Comparison of ENCODE assay signal across 8 mouse cellular contexts in the genomic region with DNA sequence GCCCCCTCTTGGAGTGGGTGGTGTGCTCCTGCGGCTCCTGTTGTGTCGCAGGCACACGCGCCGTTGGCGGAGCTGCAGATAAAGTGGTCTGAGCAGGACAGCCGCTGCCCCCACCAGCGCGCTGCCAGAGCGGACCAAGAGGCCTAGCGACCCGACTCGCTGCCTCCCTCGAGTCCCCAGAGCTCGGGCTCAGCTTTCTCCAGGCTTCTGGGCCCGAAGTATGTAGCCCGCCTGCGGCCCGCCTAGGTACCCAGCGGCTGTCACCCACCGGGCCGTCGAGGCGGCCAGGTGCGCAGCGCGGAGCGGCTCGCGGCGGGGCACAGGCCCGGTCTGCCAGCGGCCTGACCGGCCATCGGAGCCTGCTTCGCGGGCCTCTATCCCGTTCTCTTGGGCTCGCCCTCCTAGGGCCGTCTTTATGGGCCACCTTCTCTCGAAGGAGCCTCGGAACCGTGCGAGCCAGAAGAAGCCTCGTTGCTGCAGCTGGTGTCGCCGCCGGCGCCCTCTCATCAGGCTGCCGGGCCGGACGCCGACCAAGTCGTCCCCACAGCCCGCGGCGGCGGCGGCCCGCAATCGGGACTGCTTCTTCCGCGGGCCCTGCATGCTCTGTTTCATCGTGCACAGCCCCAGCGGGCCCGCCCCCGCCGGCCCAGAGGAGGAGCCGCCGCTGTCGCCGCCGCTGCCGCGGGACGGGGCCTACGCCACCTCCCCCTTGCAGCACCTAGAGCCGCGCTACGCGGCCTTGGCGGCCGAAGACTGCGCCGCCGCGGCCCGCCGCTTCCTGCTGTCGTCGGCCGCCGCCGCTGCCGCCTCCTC. TPM values are rescaled to one million over a fixed set of nuclear protein-coding genes. Genes with fewer than 3 reads are reported as not detected.
A peak's percentile ranks its signal among the peaks of the same experiment; 100 is the strongest.
DNase-seq lines count a peak whose midpoint lies in the region; ATAC-seq lines count a peak whose summit lies in the region.

A gene (plus strand): TSS at position 40 of the 813 bp plus-strand sequence.

- H3K4me1 ChIP-seq in megakaryocyte, embryonic 14.5 days: peaks cover 7% of the 10 kb centered on the region

- ATAC-seq in inflammation-experienced regulatory T-cells, adult 6 months: peak; percentile 83

- intact Hi-C loops in left cerebral cortex, postnatal 10 days (cut with DNase I): no loop called here

- peaks cover 42% of the 10 kb centered on the region for H3K27me3 ChIP-seq in megakaryocyte, embryonic 14.5 days (replicated peaks)

- no peaks in the 10 kb centered on the region for H3K36me3 ChIP-seq in megakaryocyte, embryonic 14.5 days (replicated peaks; ENCODE audit: low read length)

- H3K9me3 ChIP-seq in megakaryocyte, embryonic 14.5 days: peaks cover 15% of the 10 kb centered on the region

- peak; percentile 56 for DNase-seq in adipocyte (ENCODE audit: low spot score)
- DNase-seq in embryo, embryonic 10 days (ENCODE audit: low spot score): peak; percentile 56
- peak; percentile 66 for DNase-seq in gastrocnemius, postnatal 25 days
- DNase-seq in left cerebral cortex, postnatal 10 days (ENCODE audit: extremely low spot score in 1 of 2, low spot score in 2 of 2): peak; percentile 23 to 76
- peak; percentile 60 to 73 for DNase-seq in right cerebral cortex, postnatal 10 days (ENCODE audit: low spot score in 2 of 2)
- peak; percentile 56 for DNase-seq in yolk sac, embryonic 10.5 days (ENCODE audit: low spot score)

- peak within 1 kb of the TSS; percentile 86 for H3K4me3 ChIP-seq in megakaryocyte, embryonic 14.5 days (replicated peaks)

RNA-seq across cellular contexts. Expression of the gene that starts here (rescaled TPM):
- under 1 TPM; 0.33 to 0.46 TPM for total RNA-seq in gastrocnemius, postnatal 25 days (2021)
- under 1 TPM; 0.18 to 0.30 (median 0.29) TPM for polyA plus RNA-seq in inflammation-experienced regulatory T-cells, adult 6 months (2017; shearing (Covaris generic))
- total RNA-seq in left cerebral cortex, postnatal 10 days (2021): 10 to 100 TPM; 22.7 to 25.5 TPM
- not detected in 2 replicates for polyA plus RNA-seq in megakaryocyte, embryonic 14.5 days (2012; ENCODE audit: insufficient read depth, low replicate concordance)

Comparison
In these comparisons a context has a peak if more than half of its experiments do, and no peak if none do; other contexts are left out.
1. Peak in every context shown above with its lines: DNase-seq, ATAC-seq and H3K4me3 ChIP-seq.
2. RNA of the gene that starts here (total RNA-seq): 22.7 to 25.5 TPM in left cerebral cortex, postnatal 10 days; 0.33 to 0.46 TPM in gastrocnemius, postnatal 25 days; every median in the first group is over 10 times any median in the second.
3. Peak in DNase-seq in gastrocnemius, postnatal 25 days; RNA of the gene not detected or under 1 TPM.
4. Peak in ATAC-seq in inflammation-experienced regulatory T-cells, adult 6 months; RNA of the gene not detected or under 1 TPM.